Mouse (Mus musculus): ENCODE measurements around the gene Zfp128. TPM values are rescaled to one million over a fixed set of nuclear protein-coding genes. Genes with fewer than 3 reads are reported as not detected.
"Not testable (repeated sequence)": the region's sequence is repeated elsewhere in the genome, so short reads cannot be mapped to it uniquely, and the experiment has no call there.

The Zfp128 gene
- polyA plus RNA-seq, 1 experiment from 2014 or later = 2.5 TPM

DNA sequence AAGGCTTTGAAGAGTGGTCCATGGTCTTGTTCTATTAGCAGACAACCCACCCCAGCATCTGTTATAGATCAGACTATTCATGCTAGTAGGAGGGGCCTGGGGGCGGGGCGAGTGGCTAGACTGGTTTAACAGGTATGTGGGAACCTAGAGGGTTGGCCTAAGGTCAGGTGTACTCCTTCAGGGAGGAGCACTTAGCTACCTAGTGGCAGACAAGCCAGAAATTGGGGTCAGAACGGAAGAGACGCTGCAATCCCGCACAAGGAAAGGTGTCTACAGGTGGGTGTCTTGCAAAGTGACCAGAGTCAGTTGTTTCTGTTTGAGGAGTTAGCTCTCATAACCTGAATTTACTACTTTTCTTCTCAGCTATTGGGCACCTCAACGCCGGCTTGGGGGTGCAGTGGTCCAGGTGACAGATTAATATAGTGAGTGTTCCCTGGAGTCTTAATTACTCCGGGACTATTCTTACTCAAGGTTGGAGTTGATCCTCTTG, 46.3 kb downstream of the Zfp128 start, which contains the start of gene Rnf225:
Gene Rnf225, plus strand, starts transcription at position 226 of the 490 bp plus-strand sequence.
- Histone ChIP-seq H3K9ac (replicated peaks; ENCODE audit: low read depth) (peak within 1 kb of the TSS; percentile 39), H3K27ac (ENCODE audit: low read length) (no peak within 1 kb of the TSS), H3K27me3 (replicated peaks; ENCODE audit: insufficient read depth, low read length) (no peaks in the 10 kb centered on the region), H3K4me2 (replicated peaks; ENCODE audit: low read depth, low read length) (peak within 1 kb of the TSS; percentile 63), H3K9me3 (ENCODE audit: low read length) (no peaks in the 10 kb centered on the region), H3K4me1 (ENCODE audit: insufficient read depth, low read depth, low read length) (peaks cover 8% of the 10 kb centered on the region; the same call in 1 of the 2 replicates), H3K4me3 (ENCODE audit: low read depth, low read length) (peak within 1 kb of the TSS; percentile 28), H3K36me3 (ENCODE audit: insufficient read depth, low read length) (peaks cover 26% of the 10 kb centered on the region; the same call in 1 of the 2 replicates)
- DNase-seq (ENCODE audit: low spot score) = peak; percentile 59
- TF ChIP-seq CTCF (IDR thresholded peaks at IDR 0.05) (no peak), EP300 (IDR thresholded peaks at IDR 0.05) (0 out of 2 replicates have a peak, but pooled peaks have one; percentile 40)
- WGBS = 26% methylated on average over 8 of the region's 8 CpGs
- ATAC-seq = peak; percentile 72

DNA sequence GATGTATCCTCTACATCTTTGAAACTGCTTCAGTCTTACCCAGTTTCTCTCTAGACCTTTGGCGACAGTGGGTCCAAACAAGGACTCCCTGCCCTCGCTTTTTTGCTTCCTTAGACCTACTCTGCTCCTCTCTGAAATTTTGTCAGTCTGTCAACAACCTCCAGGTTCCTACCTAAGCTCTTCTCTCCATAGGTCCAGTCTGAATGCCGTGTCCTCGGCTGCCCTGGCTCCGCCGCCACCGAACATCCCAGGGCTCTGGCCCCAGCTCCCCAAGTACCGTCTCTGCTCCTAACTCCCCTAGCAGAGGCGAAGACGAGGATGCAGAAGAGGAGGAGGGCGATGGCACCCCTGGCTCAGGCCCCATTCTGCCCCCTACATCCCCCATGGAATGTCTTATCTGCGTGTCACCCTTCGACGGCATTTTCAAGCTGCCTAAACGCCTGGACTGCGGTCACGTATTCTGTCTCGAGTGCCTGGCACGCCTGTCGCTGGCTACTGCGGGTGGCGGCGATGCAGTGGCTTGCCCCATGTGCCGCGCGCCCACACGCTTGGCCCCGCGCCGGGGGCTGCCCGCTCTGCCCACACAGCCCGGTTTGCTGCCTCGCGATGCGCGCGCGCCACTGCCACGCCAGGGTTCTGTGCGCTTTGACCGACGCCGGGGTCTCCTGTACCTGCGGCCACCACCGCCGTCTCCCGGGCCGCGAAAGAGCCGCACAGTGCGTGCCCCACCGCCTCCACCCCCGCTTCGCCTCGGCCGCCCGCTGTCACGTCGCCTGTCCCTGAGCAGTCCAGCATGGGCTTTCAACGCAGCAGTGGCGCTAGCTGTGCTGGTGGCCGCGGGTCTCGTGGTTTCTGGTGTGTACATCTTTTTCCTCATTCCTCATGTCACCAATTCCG, 47.0 kb downstream of the Zfp128 start:
- DNase-seq (ENCODE audit: low spot score) (peak; percentile 28), ATAC-seq (peak; percentile 67)
- TF ChIP-seq EP300 (IDR thresholded peaks at IDR 0.05) (no peak), CTCF (IDR thresholded peaks at IDR 0.05) (no peak)
- Histone ChIP-seq H3K4me3 (ENCODE audit: low read depth, low read length) (peak overlapping the region; percentile 28), H3K36me3 (ENCODE audit: insufficient read depth, low read length) (peaks cover 26% of the 10 kb centered on the region; the same call in 1 of the 2 replicates), H3K9ac (replicated peaks; ENCODE audit: low read depth) (peak overlapping the region; percentile 39), H3K27ac (ENCODE audit: low read length) (no peak overlapping the region), H3K9me3 (ENCODE audit: low read length) (no peaks in the 10 kb centered on the region), H3K4me1 (ENCODE audit: insufficient read depth, low read depth, low read length) (peaks cover 4% of the 10 kb centered on the region; the same call in 1 of the 2 replicates), H3K27me3 (replicated peaks; ENCODE audit: insufficient read depth, low read length) (no peaks in the 10 kb centered on the region), H3K4me2 (replicated peaks; ENCODE audit: low read depth, low read length) (peak overlapping the region; percentile 63)
- 6% methylated on average over 59 of the region's 65 CpGs for whole genome bisulfite sequencing

DNA sequence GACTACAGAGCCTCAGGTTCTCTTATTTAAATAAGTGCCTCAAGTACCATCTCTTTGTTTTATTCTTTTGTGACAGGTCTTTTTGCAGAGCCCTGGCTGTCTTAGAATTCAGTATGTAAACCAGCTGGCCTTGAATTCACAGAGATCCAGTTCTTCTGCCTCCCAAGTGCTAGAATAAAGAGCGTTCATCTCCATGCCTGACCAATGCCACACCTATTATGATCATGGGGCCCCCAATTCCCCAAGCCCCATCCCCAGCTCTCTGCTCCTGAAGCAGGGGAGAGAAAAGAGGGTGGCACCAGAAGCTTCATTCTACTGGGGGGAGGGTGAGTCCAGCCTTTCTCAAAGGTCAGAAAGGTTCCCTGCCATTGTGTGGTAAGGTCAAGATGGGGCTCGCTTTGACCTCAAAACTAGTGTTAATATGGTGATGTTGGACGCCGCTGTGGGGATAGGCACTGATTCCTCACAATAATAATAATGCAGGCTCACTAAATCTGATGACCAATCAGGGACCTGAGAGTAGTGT, 52.7 kb downstream of the Zfp128 start:
- no peak for ATAC-seq
- no peak for DNase-seq (ENCODE audit: low spot score)
- no peak overlapping the region for H3K27ac ChIP-seq (ENCODE audit: low read length)
- H3K4me2 ChIP-seq (replicated peaks; ENCODE audit: low read depth, low read length) = no peak overlapping the region
- no peaks in the 10 kb centered on the region for H3K36me3 ChIP-seq (ENCODE audit: insufficient read depth, low read length)
- WGBS = 70% methylated on average over 4 of the region's 4 CpGs
- no peak overlapping the region for H3K4me3 ChIP-seq (ENCODE audit: low read depth, low read length)
- TF ChIP-seq CTCF (IDR thresholded peaks at IDR 0.05) (no peak), EP300 (IDR thresholded peaks at IDR 0.05) (no peak)
- H3K4me1 ChIP-seq (ENCODE audit: insufficient read depth, low read depth, low read length) = no peaks in the 10 kb centered on the region
- H3K9me3 ChIP-seq (ENCODE audit: low read length) = no peaks in the 10 kb centered on the region
- no peak overlapping the region for H3K9ac ChIP-seq (replicated peaks; ENCODE audit: low read depth)
- H3K27me3 ChIP-seq (replicated peaks; ENCODE audit: insufficient read depth, low read length) = no peaks in the 10 kb centered on the region

DNA sequence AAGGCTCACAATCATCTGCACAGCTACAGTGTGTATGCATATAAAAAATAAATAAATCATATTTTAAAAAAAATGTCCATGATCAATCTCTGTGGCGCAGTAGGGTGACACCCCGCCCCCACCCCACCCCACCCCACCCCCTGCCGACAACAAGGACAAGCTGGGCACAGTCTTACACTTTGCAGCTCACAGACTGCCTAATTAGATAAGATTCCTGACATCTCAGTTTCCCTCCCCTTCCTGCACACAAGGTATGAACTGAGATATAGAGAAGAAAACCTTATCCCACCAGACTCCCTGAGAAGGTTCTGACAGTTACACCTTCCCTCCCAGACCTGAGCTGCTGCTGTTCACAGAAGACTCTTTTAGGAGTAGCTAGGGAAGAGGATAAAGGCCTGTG, 53.8 kb downstream of the Zfp128 start:
- 69% methylated on average over 3 of the region's 3 CpGs for WGBS

DNA sequence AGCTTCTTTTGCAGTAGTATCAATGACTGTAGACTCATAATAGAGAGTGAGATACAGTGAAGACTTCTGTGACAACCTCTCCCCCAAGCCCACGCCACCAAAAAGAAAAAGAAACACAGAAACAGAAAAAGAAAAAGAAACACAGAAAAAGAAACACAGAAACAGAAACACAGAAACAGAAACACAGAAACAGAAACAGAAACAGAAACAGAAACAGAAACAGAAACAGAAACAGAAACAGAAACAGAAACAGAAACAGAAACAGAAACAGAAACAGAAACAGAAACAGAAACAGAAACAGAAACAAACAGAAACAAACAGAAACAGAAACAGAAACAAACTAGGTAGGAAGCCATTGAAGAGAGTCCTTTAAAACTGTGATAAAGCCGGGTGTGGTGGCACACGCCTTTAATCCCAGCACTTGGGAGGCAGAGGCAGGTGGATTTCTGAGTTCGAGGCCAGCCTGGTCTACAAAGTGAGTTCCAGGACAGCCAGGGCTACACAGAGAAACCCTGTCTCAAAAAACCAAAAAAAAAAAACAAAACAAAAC, 56.4 kb downstream of the Zfp128 start:
- not testable (repeated sequence) for H3K9ac ChIP-seq (replicated peaks; ENCODE audit: low read depth)

More for the DNA sequence above, 53.8 kb downstream of the Zfp128 start:
- H3K4me3 ChIP-seq (ENCODE audit: low read depth, low read length) = no peak overlapping the region
- DNase-seq (ENCODE audit: low spot score) = no peak
- TF ChIP-seq EP300 (IDR thresholded peaks at IDR 0.05) (no peak), CTCF (IDR thresholded peaks at IDR 0.05) (no peak)
- no peaks in the 10 kb centered on the region for H3K36me3 ChIP-seq (ENCODE audit: insufficient read depth, low read length)
- no peak overlapping the region for H3K4me2 ChIP-seq (replicated peaks; ENCODE audit: low read depth, low read length)
- ATAC-seq = no peak
- no peaks in the 10 kb centered on the region for H3K27me3 ChIP-seq (replicated peaks; ENCODE audit: insufficient read depth, low read length)
- H3K9ac ChIP-seq (replicated peaks; ENCODE audit: low read depth) = no peak overlapping the region
- no peaks in the 10 kb centered on the region for H3K4me1 ChIP-seq (ENCODE audit: insufficient read depth, low read depth, low read length)
- H3K9me3 ChIP-seq (ENCODE audit: low read length) = no peaks in the 10 kb centered on the region
- no peak overlapping the region for H3K27ac ChIP-seq (ENCODE audit: low read length)

DNA sequence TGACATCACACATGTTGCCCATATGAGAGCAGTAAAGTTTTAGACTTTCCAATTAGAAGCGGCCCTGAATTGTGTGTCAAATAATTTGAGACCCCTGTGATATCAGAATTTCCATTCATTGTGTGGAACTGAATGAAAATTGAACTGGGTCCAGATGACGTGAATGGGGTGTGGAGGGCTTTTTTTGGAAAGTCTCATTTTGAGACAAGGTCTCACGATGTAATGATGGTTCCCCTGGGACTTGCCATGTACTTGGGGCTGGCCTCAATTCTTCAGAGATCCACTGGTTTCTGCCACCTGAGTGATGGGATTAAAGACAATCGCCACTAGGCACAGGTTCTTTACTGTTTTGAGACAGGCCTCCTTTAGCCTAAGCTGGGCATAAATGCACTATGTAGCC, 59.6 kb downstream of the Zfp128 start:
- no peak for TF ChIP-seq CTCF (IDR thresholded peaks at IDR 0.05)
- TF ChIP-seq EP300 (IDR thresholded peaks at IDR 0.05) = no peak
- no peaks in the 10 kb centered on the region for H3K36me3 ChIP-seq (ENCODE audit: insufficient read depth, low read length)
- no peak overlapping the region for H3K4me3 ChIP-seq (ENCODE audit: low read depth, low read length)
- ATAC-seq = no peak
- WGBS = 76% methylated on average over 4 of the region's 4 CpGs
- H3K9ac ChIP-seq (replicated peaks; ENCODE audit: low read depth) = no peak overlapping the region
- no peaks in the 10 kb centered on the region for H3K27me3 ChIP-seq (replicated peaks; ENCODE audit: insufficient read depth, low read length)
- no peak overlapping the region for H3K4me2 ChIP-seq (replicated peaks; ENCODE audit: low read depth, low read length)
- H3K9me3 ChIP-seq (ENCODE audit: low read length) = no peaks in the 10 kb centered on the region
- no peaks in the 10 kb centered on the region for H3K4me1 ChIP-seq (ENCODE audit: insufficient read depth, low read depth, low read length)
- DNase-seq (ENCODE audit: low spot score) = no peak
- no peak overlapping the region for H3K27ac ChIP-seq (ENCODE audit: low read length)

More for the DNA sequence above, 56.4 kb downstream of the Zfp128 start:
- not testable (repeated sequence) for H3K27me3 ChIP-seq (replicated peaks; ENCODE audit: insufficient read depth, low read length); H3K36me3 ChIP-seq (ENCODE audit: insufficient read depth, low read length); ATAC-seq; H3K27ac ChIP-seq (ENCODE audit: low read length); H3K4me3 ChIP-seq (ENCODE audit: low read depth, low read length); DNase-seq (ENCODE audit: low spot score); H3K9me3 ChIP-seq (ENCODE audit: low read length); H3K4me2 ChIP-seq (replicated peaks; ENCODE audit: low read depth, low read length); H3K4me1 ChIP-seq (ENCODE audit: insufficient read depth, low read depth, low read length)
- WGBS = 79% methylated on average over 3 of the region's 4 CpGs

Other genes with a start within 250 kb of the Zfp128 start
- not detected in 2 replicates for gene Vmn2r54, start 240.9 kb upstream of the Zfp128 start, polyA plus RNA-seq (2015; fragmentation: Nextera tagmentation; extraction: Ambion mirVana)
- not detected in 2 replicates for gene Vmn2r55, start 196.2 kb upstream of the Zfp128 start, polyA plus RNA-seq (2015; fragmentation: Nextera tagmentation; extraction: Ambion mirVana)
- gene Vmn2r56, start 146.2 kb upstream of the Zfp128 start, polyA plus RNA-seq (2015; fragmentation: Nextera tagmentation; extraction: Ambion mirVana) = not detected in 2 replicates
- gene Zscan18, start 77.5 kb upstream of the Zfp128 start, polyA plus RNA-seq (2015; fragmentation: Nextera tagmentation; extraction: Ambion mirVana) = 1.3 and 2.0 TPM in 2 replicates
- 7.2 and 8.5 TPM in 2 replicates for gene Zfp329, start 62.3 kb upstream of the Zfp128 start, polyA plus RNA-seq (2015; fragmentation: Nextera tagmentation; extraction: Ambion mirVana)
- 26.4 and 28.3 TPM in 2 replicates for gene Zfp110, start 46.4 kb upstream of the Zfp128 start, polyA plus RNA-seq (2015; fragmentation: Nextera tagmentation; extraction: Ambion mirVana)
- gene Zscan22, start 16.6 kb downstream of the Zfp128 start, polyA plus RNA-seq (2015; fragmentation: Nextera tagmentation; extraction: Ambion mirVana) = 4.4 and 4.7 TPM in 2 replicates
- gene Rps5, start 41.1 kb downstream of the Zfp128 start, polyA plus RNA-seq (2015; fragmentation: Nextera tagmentation; extraction: Ambion mirVana) = 609 and 716 TPM in 2 replicates
- 1.3 and 1.4 TPM in 2 replicates for gene Rnf225, start 46.2 kb downstream of the Zfp128 start, polyA plus RNA-seq (2015; fragmentation: Nextera tagmentation; extraction: Ambion mirVana)
- gene Zfp324, start 84.7 kb downstream of the Zfp128 start, polyA plus RNA-seq (2015; fragmentation: Nextera tagmentation; extraction: Ambion mirVana) = 5.5 and 5.7 TPM in 2 replicates
- gene Zfp446, start 96.7 kb downstream of the Zfp128 start, polyA plus RNA-seq (2015; fragmentation: Nextera tagmentation; extraction: Ambion mirVana) = 3.9 and 4.0 TPM in 2 replicates
- gene Slc27a5, start 117.0 kb downstream of the Zfp128 start, polyA plus RNA-seq (2015; fragmentation: Nextera tagmentation; extraction: Ambion mirVana) = not detected in 2 replicates
- 85.6 and 87.2 TPM in 2 replicates for gene Trim28, start 117.9 kb downstream of the Zfp128 start, polyA plus RNA-seq (2015; fragmentation: Nextera tagmentation; extraction: Ambion mirVana)
- 11.9 and 12.2 TPM in 2 replicates for gene Zbtb45, start 128.9 kb downstream of the Zfp128 start, polyA plus RNA-seq (2015; fragmentation: Nextera tagmentation; extraction: Ambion mirVana)
- 254 and 264 TPM in 2 replicates for gene Chmp2a, start 153.6 kb downstream of the Zfp128 start, polyA plus RNA-seq (2015; fragmentation: Nextera tagmentation; extraction: Ambion mirVana)
- 67.8 and 78.1 TPM in 2 replicates for gene Ube2m, start 157.1 kb downstream of the Zfp128 start, polyA plus RNA-seq (2015; fragmentation: Nextera tagmentation; extraction: Ambion mirVana)
- 2.0 and 2.1 TPM in 2 replicates for gene Mzf1, start 173.6 kb downstream of the Zfp128 start, polyA plus RNA-seq (2015; fragmentation: Nextera tagmentation; extraction: Ambion mirVana)
- gene Vmn1r85, start 214.0 kb downstream of the Zfp128 start, polyA plus RNA-seq (2015; fragmentation: Nextera tagmentation; extraction: Ambion mirVana) = not detected in 2 replicates
- gene Vmn1r86, start 238.7 kb downstream of the Zfp128 start, polyA plus RNA-seq (2015; fragmentation: Nextera tagmentation; extraction: Ambion mirVana) = not detected in 2 replicates